Comparison of ENCODE assay signal across 8 mouse cellular contexts in genomic region chr2:119208344-119209175, GRCm38 (mm10). TPM values are rescaled to one million over a fixed set of nuclear protein-coding genes. Genes with fewer than 3 reads are reported as not detected.
DNase-seq lines count a peak whose midpoint lies in the region; ATAC-seq and TF ChIP-seq lines count a peak whose summit lies in the region.

Zfyve19 (plus strand) TSS chr2:119208617.
Dnajc17 (minus strand) TSS chr2:119208795.

- no peaks in the 10 kb centered on the region for H3K9me3 ChIP-seq in kidney, embryonic 14.5 days (ENCODE audit: control insufficient read depth, low read length)
- no peaks in the 10 kb centered on the region for H3K9me3 ChIP-seq in limb, embryonic 15.5 days

- TF ChIP-seq CTCF in bone marrow macrophage, adult 2 months (IDR thresholded peaks at IDR 0.05; ENCODE audit: low read depth, low read length), result no peak
- TF ChIP-seq CTCF in embryonic fibroblast, embryonic 13.5 days (IDR thresholded peaks at IDR 0.05; ENCODE audit: borderline replicate concordance, insufficient read depth, low read length), result no peak

- ATAC-seq in kidney, embryonic 14.5 days (ENCODE audit: low FRiP score, low TSS enrichment), result peak; percentile 96
- peak; percentile 97 for ATAC-seq in limb, embryonic 15.5 days (ENCODE audit: insufficient number of reproducible peaks, low FRiP score, low TSS enrichment, low read depth)

- peak within 1 kb of the TSS; percentile 87 for H3K27ac ChIP-seq in bone marrow macrophage, adult 2 months (ENCODE audit: insufficient read depth, low read depth, low read length)
- peak within 1 kb of the TSS; percentile 69 for H3K27ac ChIP-seq in embryonic fibroblast, embryonic 13.5 days (ENCODE audit: insufficient read depth, low read length)
- peak within 1 kb of the TSS; percentile 90 for H3K27ac ChIP-seq in kidney, embryonic 14.5 days (ENCODE audit: low read depth, low read length)
- peak within 1 kb of the TSS; percentile 93 for H3K27ac ChIP-seq in limb, embryonic 15.5 days

- peak within 1 kb of the TSS; percentile 70 for H3K9ac ChIP-seq in kidney, embryonic 14.5 days (ENCODE audit: low read depth, low read length)
- peak within 1 kb of the TSS; percentile 76 for H3K9ac ChIP-seq in limb, embryonic 15.5 days

- WGBS in kidney, embryonic 14.5 days, result under 1% methylated on average over 51 of the region's 51 CpGs
- WGBS in limb, embryonic 15.5 days, result under 1% methylated on average over 51 of the region's 51 CpGs

- peak within 1 kb of the TSS; percentile 65 for H3K4me2 ChIP-seq in kidney, embryonic 14.5 days (replicated peaks; ENCODE audit: low read depth, low read length)
- peak within 1 kb of the TSS; percentile 62 for H3K4me2 ChIP-seq in limb, embryonic 15.5 days

- peaks cover 13% of the 10 kb centered on the region for H3K4me1 ChIP-seq in bone marrow macrophage, adult 2 months (ENCODE audit: control insufficient read depth, insufficient read depth, low read length)
- H3K4me1 ChIP-seq in embryonic fibroblast, embryonic 13.5 days (ENCODE audit: control insufficient read depth, insufficient read depth, low read length), result peaks cover 3% of the 10 kb centered on the region; the same call in 1 of the 2 replicates
- H3K4me1 ChIP-seq in kidney, embryonic 14.5 days (ENCODE audit: control insufficient read depth, insufficient read depth, low read length), result peaks cover 6% of the 10 kb centered on the region; the same call in 1 of the 2 replicates
- peaks cover 12% of the 10 kb centered on the region for H3K4me1 ChIP-seq in limb, embryonic 15.5 days

- peak within 1 kb of the TSS; percentile 88 for H3K4me3 ChIP-seq in bone marrow macrophage, adult 2 months (ENCODE audit: insufficient read depth, low read length)
- H3K4me3 ChIP-seq in embryonic fibroblast, embryonic 13.5 days (ENCODE audit: insufficient read depth, low read length), result peak within 1 kb of the TSS; percentile 77
- H3K4me3 ChIP-seq in kidney, embryonic 14.5 days (ENCODE audit: low read length), result peak within 1 kb of the TSS; percentile 59
- H3K4me3 ChIP-seq in limb, embryonic 15.5 days, result peak within 1 kb of the TSS; percentile 81

- peak; percentile 97 for DNase-seq in A20 (ENCODE audit: low read depth, low spot score)
- DNase-seq in heart, adult 9 months (ENCODE audit: low spot score in 2 of 2), result peak; percentile 94 to 97
- peak; percentile 86 for DNase-seq in monocyte, adult 2 months (ENCODE audit: low read depth in 1 of 2, low spot score in 2 of 2)
- DNase-seq in spleen, postnatal 36 days (ENCODE audit: low spot score in 2 of 2), result peak; percentile 96

- no peaks in the 10 kb centered on the region for H3K27me3 ChIP-seq in kidney, embryonic 14.5 days (ENCODE audit: control insufficient read depth, insufficient read depth, low read length)
- no peaks in the 10 kb centered on the region for H3K27me3 ChIP-seq in limb, embryonic 15.5 days

- peaks cover 26% of the 10 kb centered on the region for H3K36me3 ChIP-seq in kidney, embryonic 14.5 days (ENCODE audit: control insufficient read depth, insufficient read depth, low read length)
- peaks cover 31% of the 10 kb centered on the region for H3K36me3 ChIP-seq in limb, embryonic 15.5 days

- TF ChIP-seq POLR2A in bone marrow macrophage, adult 2 months (IDR thresholded peaks at IDR 0.05; ENCODE audit: borderline replicate concordance, low read depth, low read length), result no peak
- TF ChIP-seq POLR2A in embryonic fibroblast, embryonic 13.5 days (IDR thresholded peaks at IDR 0.05; ENCODE audit: low read depth, low read length), result peak; percentile 95

RNA-seq across cellular contexts. Expression of gene Zfyve19, which starts in this region (rescaled TPM):
- polyA plus RNA-seq in bone marrow macrophage, adult 2 months (2012; ENCODE audit: insufficient read depth, insufficient read length, missing spikeins), result 41.2 and 50.7 TPM in 2 replicates
- 15.2 and 22.5 TPM in 2 replicates for polyA plus RNA-seq in embryonic fibroblast, embryonic 13.5 days (2011; ENCODE audit: insufficient read length, low read depth, missing spikeins)
- 47.9 and 49.1 TPM in 2 replicates for polyA plus RNA-seq in kidney, embryonic 14.5 days (2014; fragmentation: Nextera tagmentation; extraction: Ambion mirVana)
- polyA plus RNA-seq in limb, embryonic 15.5 days (2015; fragmentation: Nextera tagmentation; extraction: Ambion mirVana), result 52.7 and 57.9 TPM in 2 replicates

RNA-seq across cellular contexts. Expression of gene Dnajc17, which starts in this region (rescaled TPM):
- 13.5 and 18.6 TPM in 2 replicates for polyA plus RNA-seq in bone marrow macrophage, adult 2 months (2012; ENCODE audit: insufficient read depth, insufficient read length, missing spikeins)
- polyA plus RNA-seq in embryonic fibroblast, embryonic 13.5 days (2011; ENCODE audit: insufficient read length, low read depth, missing spikeins), result 8.1 and 9.6 TPM in 2 replicates
- polyA plus RNA-seq in kidney, embryonic 14.5 days (2014; fragmentation: Nextera tagmentation; extraction: Ambion mirVana), result 21.4 and 24.5 TPM in 2 replicates
- polyA plus RNA-seq in limb, embryonic 15.5 days (2015; fragmentation: Nextera tagmentation; extraction: Ambion mirVana), result 18.5 and 23.1 TPM in 2 replicates

Comparison
In these comparisons a context has a peak if more than half of its experiments do, and no peak if none do; other contexts are left out.
1. Peak in every context shown above with its lines: DNase-seq, ATAC-seq, H3K4me3 ChIP-seq and H3K27ac ChIP-seq.